Mouse (Mus musculus) CH12.LX (cell line): ENCODE measurements at regions not wholly inside any gene's neighbourhood (a gene's known extent, or its start where the extent isn't known, plus 50 kb on each side); places are given as distances from the start of the nearest gene placed in this dataset.

ENCODE experiments used
- CTCF ChIP-seq, 2 experiments: IDR thresholded peaks in 1 of 2; conservative IDR thresholded peaks in 1 of 2; 2 replicates each; pipeline ENCODE4 v1.5.1; 2011 to 2012; ENCODE audit warnings: low read depth in 2 of 2, low read length in 2 of 2, improper control_type of control experiment in 1 of 2, inconsistent platforms in 1 of 2, mild to moderate bottlenecking in 1 of 2, moderate library complexity in 1 of 2
- ELF1 ChIP-seq: IDR thresholded peaks from 2 replicates; pipeline ENCODE4 v1.6.1; 2014; ENCODE audit warnings: low read depth, mild to moderate bottlenecking, inconsistent platforms, low read length, improper control_type of control experiment
- HCFC1 ChIP-seq: IDR thresholded peaks from 2 replicates; pipeline ENCODE4 v1.6.1; 2012; ENCODE audit warnings: low read depth, mild to moderate bottlenecking, inconsistent platforms, low read length, improper control_type of control experiment
- KAT2A ChIP-seq: IDR thresholded peaks from 2 replicates; pipeline ENCODE4 v1.6.1; 2012; ENCODE audit warnings: low read length, improper control_type of control experiment, inconsistent platforms; ENCODE audit not compliant: insufficient replicate concordance
- MAX ChIP-seq: IDR thresholded peaks from 2 replicates; pipeline ENCODE4 v1.6.1; 2011; ENCODE audit warnings: low read length, improper control_type of control experiment
- MXI1 ChIP-seq: IDR thresholded peaks from 2 replicates; pipeline ENCODE4 v1.6.1; 2011; ENCODE audit warnings: mild to moderate bottlenecking, low read depth, low read length, improper control_type of control experiment
- PAX5 ChIP-seq: IDR thresholded peaks from 2 replicates; pipeline ENCODE4 v1.6.1; 2012; ENCODE audit warnings: low read length, inconsistent platforms, mixed read lengths
- POLR2A ChIP-seq: IDR thresholded peaks from 2 replicates; pipeline ENCODE4 v1.6.1; 2011; ENCODE audit warnings: low read depth, mild to moderate bottlenecking, improper control_type of control experiment, low read length
- POLR2AphosphoS2 ChIP-seq: IDR thresholded peaks from 2 replicates; pipeline ENCODE4 v1.6.1; 2011; ENCODE audit warnings: low read depth, low read length, improper control_type of control experiment
- RAD21 ChIP-seq: IDR thresholded peaks from 2 replicates; pipeline ENCODE4 v1.6.1; 2011; ENCODE audit warnings: low read depth, mild to moderate bottlenecking, low read length, improper control_type of control experiment, moderate library complexity
- SIN3A ChIP-seq: IDR thresholded peaks from 2 replicates; pipeline ENCODE4 v1.6.1; 2012; ENCODE audit warnings: low read length, improper control_type of control experiment, inconsistent platforms

GRCm38 (mm10) chr8:86428131-86428530 is 152.4 kb downstream of the Abcc12 start:
- TF ChIP-seq POLR2A (no peak), RAD21 (no peak), SIN3A (no peak), ELF1 (no peak), MXI1 (no peak), KAT2A (no peak), PAX5 (no peak), HCFC1 (no peak), POLR2AphosphoS2 (no peak), CTCF (conservative IDR thresholded peaks at IDR 0.05 in 1 of 2, IDR thresholded peaks at IDR 0.05 in 1 of 2; ENCODE audit: low read depth in 2 of 2, low read length in 2 of 2) (no peak), MAX (no peak)
